Mouse (Mus musculus): Measurements from ENCODE around the gene Tagap. TPM values are rescaled to one million over a fixed set of nuclear protein-coding genes. Genes with fewer than 3 reads are reported as not detected.

The Tagap gene
- polyA plus RNA-seq (2012; fragmentation: generic; extraction: Trizol): 1 to 10 TPM in 1 of 2 experiments, under 1 TPM in 1; 0.05 to 1.0 TPM

DNA sequence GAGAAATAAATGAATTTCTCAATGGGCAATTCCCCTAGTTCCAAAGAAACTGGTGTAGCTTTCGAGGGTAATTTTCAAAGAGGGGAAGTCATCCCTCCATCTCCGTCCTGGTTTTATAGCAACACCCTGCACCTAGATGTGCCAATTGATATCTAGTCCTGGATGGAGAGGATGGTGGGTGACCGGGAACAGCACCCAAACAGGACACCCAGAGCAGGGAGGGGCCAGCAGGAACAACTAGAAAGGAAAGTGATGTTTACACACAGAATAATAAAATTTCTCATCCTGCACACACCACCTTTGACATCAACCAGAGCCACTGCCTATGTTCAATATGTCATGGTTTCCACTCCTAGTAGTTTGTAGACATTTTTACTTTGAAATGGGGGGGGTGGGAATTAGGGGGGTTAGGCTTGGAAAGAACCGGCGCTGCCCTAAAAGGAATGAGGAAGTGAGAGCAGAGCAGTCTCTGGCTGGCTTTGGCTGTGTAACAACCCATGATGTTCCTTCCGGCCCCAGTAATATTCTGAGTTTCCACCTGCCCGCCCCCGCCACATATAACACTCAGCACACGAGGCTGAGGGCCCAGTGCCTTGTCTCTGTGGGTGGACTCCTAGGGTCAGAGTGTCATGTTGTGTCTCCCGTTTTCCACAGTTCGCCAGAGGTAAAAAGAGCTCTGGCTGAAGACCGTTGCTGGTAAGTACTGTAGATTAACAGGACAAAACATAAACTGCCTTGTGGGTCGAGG lies at the start of gene Tagap:
TSS of gene Tagap (plus strand) at position 588 of the 748 bp plus-strand sequence.

DNA sequence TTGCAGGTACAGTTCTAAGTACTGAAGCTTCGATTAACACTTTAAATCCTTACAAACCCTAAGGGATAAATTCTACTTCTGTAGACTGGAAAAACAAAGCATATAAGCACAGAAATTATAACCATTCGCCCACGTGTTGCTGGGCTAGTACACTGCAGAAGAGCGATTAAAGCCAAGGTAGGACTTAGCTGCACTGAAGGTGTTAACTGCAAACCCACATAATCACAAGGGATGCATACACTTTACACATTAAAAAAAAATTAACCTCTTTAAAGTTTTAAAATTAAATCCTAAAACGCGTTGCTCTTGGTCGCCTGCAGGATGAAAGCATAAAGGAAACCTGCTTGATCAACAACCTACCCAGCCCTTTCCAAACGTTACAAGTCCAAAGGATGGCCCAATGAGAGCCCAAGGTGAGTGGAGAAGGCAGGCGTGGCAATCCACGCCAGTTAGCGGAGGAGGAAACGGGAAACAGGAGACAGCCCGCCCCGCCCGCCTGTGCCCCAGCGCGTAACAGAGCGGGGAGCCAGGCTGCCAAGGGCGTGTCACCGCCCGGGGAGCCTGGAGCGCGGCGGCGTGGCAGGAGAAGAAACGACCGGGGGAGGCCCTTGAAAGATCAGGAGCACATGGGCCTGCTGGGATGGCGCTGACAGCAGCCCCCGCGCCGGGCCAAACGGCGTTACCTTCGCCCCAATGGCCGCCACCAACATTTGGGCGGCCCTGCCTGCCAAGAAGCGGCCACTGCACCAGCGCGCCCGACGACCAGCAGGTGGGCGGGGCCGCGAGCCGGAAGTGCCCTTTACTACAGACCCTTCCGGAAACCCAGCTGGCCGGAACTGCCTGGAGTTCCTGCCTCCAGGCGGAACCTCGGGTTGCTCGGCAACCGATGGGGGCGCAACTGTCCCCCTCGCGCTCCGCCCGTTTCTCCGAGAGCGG lies 19.6 kb downstream of the Tagap start, which contains the start of gene Rsph3a:
TSS of gene Rsph3a (plus strand) at position 498 of the 936 bp plus-strand sequence.

Other genes with a start within 250 kb of the Tagap start
- not detected for gene Fndc1, start 98.7 kb upstream of the Tagap start, polyA plus RNA-seq (2012; fragmentation: generic; extraction: Trizol)
- 100 to 1,000 TPM in 1 of 2 experiments, 10 to 100 TPM in 1; 25.1 to 103 TPM for gene Rsph3a, start 19.6 kb downstream of the Tagap start, polyA plus RNA-seq (2012; fragmentation: generic; extraction: Trizol)
- gene Gm49673, start 221.8 kb downstream of the Tagap start, polyA plus RNA-seq (2012; fragmentation: generic; extraction: Trizol): not detected
- gene Rnaset2a, start 222.1 kb downstream of the Tagap start, polyA plus RNA-seq (2012; fragmentation: generic; extraction: Trizol): 10 to 100 TPM; 19.6 to 66.9 TPM
- gene Fgfr1op, start 239.5 kb downstream of the Tagap start, polyA plus RNA-seq (2012; fragmentation: generic; extraction: Trizol): 1 to 10 TPM in 1 of 2 experiments, under 1 TPM in 1; 0.64 to 4.9 TPM